Mouse (Mus musculus): ENCODE results near the gene Lamtor3.
"Not testable (repeated sequence)": the region's sequence is repeated elsewhere in the genome, so short reads cannot be mapped to it uniquely, and the experiment has no call there.

Lamtor3 gene

GRCm38 (mm10) chr3:137918172-137918931 lies at the start of gene Lamtor3:
Gene Lamtor3 (plus strand): TSS chr3:137918506.
- DNase-seq (ENCODE audit: low spot score in 2 of 2), result peak; percentile 66 to 79

- DNase-seq (ENCODE audit: low spot score in 2 of 2), result no peak
Observed at GRCm38 (mm10) chr3:137869395-137869794, 48.9 kb upstream of the Lamtor3 start.

- no peak for DNase-seq (ENCODE audit: low spot score in 2 of 2)
Observed at GRCm38 (mm10) chr3:137879313-137879712, 39.0 kb upstream of the Lamtor3 start.

- DNase-seq (ENCODE audit: low spot score in 2 of 2), result no peak
Observed at GRCm38 (mm10) chr3:137880109-137880748, 38.1 kb upstream of the Lamtor3 start.

GRCm38 (mm10) chr3:137881093-137881492 lies 37.2 kb upstream of the Lamtor3 start:
- DNase-seq (ENCODE audit: low spot score in 2 of 2), result no peak

- DNase-seq (ENCODE audit: low spot score in 2 of 2), result no peak
Observed at GRCm38 (mm10) chr3:137887961-137888360, 30.3 kb upstream of the Lamtor3 start.

GRCm38 (mm10) chr3:137891089-137891488 lies 27.2 kb upstream of the Lamtor3 start:
- no peak for DNase-seq (ENCODE audit: low spot score in 2 of 2)

DNA sequence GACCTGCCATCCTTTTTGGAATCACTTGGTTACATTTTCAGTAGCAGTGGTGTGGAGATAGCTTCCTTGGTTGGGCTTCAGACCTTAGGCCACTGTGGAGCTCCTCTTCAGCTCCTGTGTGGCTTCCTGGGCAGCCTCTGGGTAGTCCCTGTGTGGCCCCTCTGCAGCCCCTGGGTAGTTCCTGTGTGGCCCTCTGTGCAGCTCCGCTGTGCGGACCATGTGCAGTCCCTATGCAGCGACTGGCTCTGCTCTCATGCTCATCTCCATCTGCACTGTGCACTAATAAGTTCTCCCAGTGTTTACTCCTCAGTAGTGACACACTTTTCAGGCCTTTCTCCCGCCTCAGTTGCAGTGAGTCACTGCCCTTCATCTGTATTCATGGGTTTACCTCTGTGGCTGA lies 26.2 kb upstream of the Lamtor3 start:
- DNase-seq (ENCODE audit: low spot score in 2 of 2), result no peak

GRCm38 (mm10) chr3:137893789-137894188 lies 24.5 kb upstream of the Lamtor3 start:
- DNase-seq (ENCODE audit: low spot score in 2 of 2), result no peak

DNA sequence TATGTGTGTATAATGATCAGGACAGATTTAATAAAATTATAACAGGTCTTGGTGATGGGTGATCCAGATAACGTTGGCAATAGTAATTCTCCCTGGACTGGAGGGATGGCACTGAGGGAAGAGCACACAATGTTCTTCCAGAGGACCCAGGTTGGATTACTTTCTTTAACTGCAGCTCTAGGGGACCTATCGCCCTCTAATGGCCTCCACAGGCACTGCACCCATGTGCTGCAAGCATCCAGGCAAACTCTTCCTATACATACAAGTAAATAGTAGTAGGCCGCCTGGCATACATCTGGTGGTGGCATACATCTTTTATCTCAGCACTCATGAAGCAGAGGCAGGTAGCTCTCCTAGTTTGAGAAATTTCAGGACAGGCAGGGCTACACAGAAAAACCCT lies 23.1 kb upstream of the Lamtor3 start:
- no peak for DNase-seq (ENCODE audit: low spot score in 2 of 2)

DNA sequence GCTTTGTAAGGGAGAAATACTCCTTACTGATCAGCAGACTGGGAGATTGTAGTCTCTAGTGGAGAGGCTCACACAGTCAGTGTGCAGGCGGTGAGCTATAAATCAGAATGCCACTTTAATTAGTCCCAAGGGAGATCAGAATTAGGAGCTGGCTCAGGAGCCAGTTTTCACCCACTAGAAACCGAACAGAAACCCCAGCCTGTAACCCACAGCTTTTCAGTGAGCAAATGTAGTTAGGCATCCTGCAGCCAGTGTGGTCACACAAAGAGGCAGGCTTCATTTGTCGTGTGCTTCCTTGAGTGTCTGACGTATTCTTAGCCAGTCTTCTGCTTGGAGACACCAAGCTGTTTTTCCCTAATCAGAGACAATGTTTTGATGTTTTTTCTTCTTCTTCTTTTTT lies 21.9 kb upstream of the Lamtor3 start:
- DNase-seq (ENCODE audit: low spot score in 2 of 2), result no peak

- no peak for DNase-seq (ENCODE audit: low spot score in 2 of 2)
Observed at GRCm38 (mm10) chr3:137896867-137897266, 21.4 kb upstream of the Lamtor3 start.

- DNase-seq (ENCODE audit: low spot score in 2 of 2), result no peak
Observed at GRCm38 (mm10) chr3:137897685-137898084, 20.6 kb upstream of the Lamtor3 start.

- DNase-seq (ENCODE audit: low spot score in 2 of 2), result no peak
Observed at GRCm38 (mm10) chr3:137900149-137900548, 18.2 kb upstream of the Lamtor3 start.

GRCm38 (mm10) chr3:137913093-137913492 lies 5.2 kb upstream of the Lamtor3 start:
- no peak for DNase-seq (ENCODE audit: low spot score in 2 of 2)

DNA sequence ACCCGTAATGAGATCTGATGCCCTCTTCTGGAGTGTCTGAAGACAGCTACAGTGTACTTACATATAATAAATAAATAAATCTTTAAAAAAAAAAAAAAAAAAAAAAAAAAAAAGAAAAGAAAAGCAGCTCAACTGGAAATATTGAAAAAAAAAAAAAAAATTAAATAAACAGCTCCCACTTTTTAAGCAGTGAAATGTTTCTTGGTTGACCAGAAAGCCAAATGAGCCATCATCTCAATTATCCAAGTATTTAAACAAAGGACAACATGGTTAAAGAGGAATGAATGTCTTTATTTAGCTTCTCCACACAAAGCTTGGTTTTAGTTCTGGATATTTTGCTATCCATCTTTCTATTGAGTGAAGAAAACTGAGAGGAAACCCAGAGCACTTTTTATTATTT lies 3.7 kb upstream of the Lamtor3 start:
- DNase-seq (ENCODE audit: low spot score in 2 of 2), result not testable (repeated sequence)

- DNase-seq (ENCODE audit: low spot score in 2 of 2), result no peak
Observed at GRCm38 (mm10) chr3:137917694-137918171, 573 bp upstream of the Lamtor3 start.

DNA sequence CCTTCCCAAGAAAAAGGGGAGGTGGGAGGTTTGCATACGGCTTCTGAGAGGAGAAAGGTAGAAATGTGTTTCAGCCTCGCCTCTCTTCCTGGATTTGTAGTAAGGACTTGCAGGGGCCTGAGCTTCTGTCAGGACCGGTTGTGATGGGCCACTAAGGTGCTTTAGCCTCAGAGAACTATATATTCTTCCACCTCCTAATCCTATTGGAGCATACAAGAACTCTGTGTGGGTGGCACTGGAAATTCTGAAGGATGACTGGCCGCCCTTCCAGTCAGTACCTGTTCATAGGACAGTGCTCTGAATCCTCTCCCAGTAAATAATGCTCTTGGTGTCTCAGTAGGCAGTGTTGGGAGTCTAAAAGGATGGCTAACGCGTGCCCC lies 616 bp downstream of the Lamtor3 start:
- DNase-seq (ENCODE audit: low spot score in 2 of 2), result no peak

DNA sequence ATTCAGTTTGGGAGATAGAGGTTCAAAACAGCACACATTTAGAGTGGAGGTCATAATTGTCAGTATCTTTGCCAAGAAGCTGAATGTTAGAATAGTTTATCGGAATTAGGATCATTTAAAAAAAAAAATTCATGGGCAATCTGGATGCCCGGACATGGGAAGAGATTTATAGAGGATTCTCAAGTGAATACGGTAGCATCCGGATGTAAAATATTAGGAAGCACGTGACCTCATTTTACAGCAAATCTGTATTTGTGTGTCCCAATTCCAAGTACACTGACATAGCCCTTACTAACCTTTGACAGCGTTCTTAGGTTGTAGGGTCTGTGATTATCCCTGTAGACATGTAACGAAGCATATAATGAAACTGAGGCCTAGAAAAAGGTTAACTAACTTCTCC lies 1.1 kb downstream of the Lamtor3 start:
- DNase-seq (ENCODE audit: low spot score in 2 of 2), result no peak

DNA sequence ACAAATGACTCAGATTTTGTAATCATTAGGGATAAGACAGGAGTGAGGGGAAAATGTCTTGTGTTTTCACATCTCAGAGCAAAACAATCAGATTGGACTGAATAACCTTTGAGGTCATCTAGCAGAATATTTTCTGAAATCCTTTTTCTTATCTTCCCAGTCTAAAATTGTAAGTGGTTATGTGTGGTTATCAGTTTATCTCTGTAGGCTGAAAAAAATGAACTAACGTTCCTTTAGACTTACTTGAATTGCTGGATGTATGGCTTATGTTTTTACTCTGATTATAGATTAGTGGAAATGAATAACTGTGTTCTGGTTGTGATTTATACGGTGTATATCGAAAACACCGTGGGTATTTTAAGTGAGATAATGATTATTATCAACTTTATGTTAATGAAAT lies 2.3 kb downstream of the Lamtor3 start:
- no peak for DNase-seq (ENCODE audit: low spot score in 2 of 2)

DNA sequence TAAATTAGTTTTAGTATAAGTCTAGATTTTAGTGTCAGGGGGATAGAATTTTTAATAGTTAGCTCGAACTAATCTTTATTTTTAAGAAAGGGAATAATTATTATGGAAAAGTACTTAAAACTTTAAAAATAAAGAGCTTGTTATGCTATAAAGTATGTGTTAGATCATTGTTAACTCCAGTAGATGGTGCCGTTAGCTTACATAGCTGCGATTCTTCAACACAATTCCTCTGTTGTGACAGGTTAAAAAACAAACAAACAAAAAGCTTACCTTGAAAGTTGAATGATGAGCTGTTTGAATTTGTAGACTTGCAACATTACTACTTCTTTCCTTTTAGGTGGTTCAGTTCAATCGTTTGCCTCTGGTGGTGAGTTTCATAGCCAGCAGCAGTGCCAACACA lies 8.7 kb downstream of the Lamtor3 start:
- DNase-seq (ENCODE audit: low spot score in 2 of 2), result no peak

- no peak for DNase-seq (ENCODE audit: low spot score in 2 of 2)
Observed at GRCm38 (mm10) chr3:137929940-137930339, 11.6 kb downstream of the Lamtor3 start.

DNA sequence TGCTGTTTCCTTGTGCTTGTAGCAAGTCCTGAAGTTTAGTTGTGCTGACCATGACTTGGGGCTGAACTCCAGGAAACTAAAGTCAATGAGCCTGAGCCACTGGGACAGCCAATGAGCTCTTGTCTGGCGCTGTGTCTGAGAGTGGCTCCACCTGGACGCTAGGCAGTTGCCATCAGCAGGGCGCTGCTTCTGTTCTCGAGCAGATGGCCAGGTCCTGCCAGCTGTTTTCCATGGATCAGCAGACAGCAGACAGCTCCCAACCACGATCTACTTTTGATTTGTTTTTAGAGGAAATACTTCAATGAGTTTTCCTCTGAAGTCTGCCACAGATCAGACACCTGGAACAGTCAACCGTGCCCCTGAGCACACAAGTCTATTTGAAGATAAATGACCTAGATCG lies 14.4 kb downstream of the Lamtor3 start:
- DNase-seq (ENCODE audit: low spot score in 2 of 2), result no peak

Data from frontal cortex, postnatal 25 days (tissue).